Mouse (Mus musculus) erythroblast, embryonic 14.5 days (primary cell): ENCODE results near the gene Ddx31. TPM values are rescaled to one million over a fixed set of nuclear protein-coding genes. Genes with fewer than 3 reads are reported as not detected.

Source experiments
- H3K27me3 ChIP-seq: 2 replicates; pipeline ENCODE4 v1.6.1; 2012; ENCODE audit warnings: inconsistent platforms; ENCODE audit not compliant: control insufficient read depth
- H3K36me3 ChIP-seq: 2 replicates; pipeline ENCODE4 v1.6.1; 2012; ENCODE audit warnings: mild to moderate bottlenecking, inconsistent platforms; ENCODE audit not compliant: control insufficient read depth
- H3K4me1 ChIP-seq: 2 replicates; pipeline ENCODE4 v1.6.1; 2012; ENCODE audit warnings: inconsistent platforms; ENCODE audit not compliant: control insufficient read depth
- H3K4me3 ChIP-seq: replicated peaks from 2 replicates; pipeline ENCODE3; 2012; ENCODE audit warnings: moderate library complexity, mild to moderate bottlenecking, inconsistent platforms
- H3K9me3 ChIP-seq: 2 replicates; pipeline ENCODE4 v1.6.1; 2012; ENCODE audit warnings: low read length, inconsistent platforms, mixed read lengths; ENCODE audit not compliant: control insufficient read depth
- GATA1 ChIP-seq: IDR thresholded peaks from 2 replicates; pipeline ENCODE4 v1.6.1; 2012; ENCODE audit warnings: low read length, inconsistent platforms, mixed read lengths
- TAL1 ChIP-seq: IDR thresholded peaks from 3 replicates; pipeline ENCODE4 v1.6.1; 2012; ENCODE audit warnings: low read length, inconsistent platforms, mixed read lengths
- polyA plus RNA-seq: library from polyadenylated mRNA; stranded (reverse); fragments of >175 nt; gene quantifications from 2 replicates; pipeline ENCODE4 v1.2.3, GENCODE M21; 2012

Ddx31 gene
- polyA plus RNA-seq, 1 experiment = 0.14 TPM

DNA sequence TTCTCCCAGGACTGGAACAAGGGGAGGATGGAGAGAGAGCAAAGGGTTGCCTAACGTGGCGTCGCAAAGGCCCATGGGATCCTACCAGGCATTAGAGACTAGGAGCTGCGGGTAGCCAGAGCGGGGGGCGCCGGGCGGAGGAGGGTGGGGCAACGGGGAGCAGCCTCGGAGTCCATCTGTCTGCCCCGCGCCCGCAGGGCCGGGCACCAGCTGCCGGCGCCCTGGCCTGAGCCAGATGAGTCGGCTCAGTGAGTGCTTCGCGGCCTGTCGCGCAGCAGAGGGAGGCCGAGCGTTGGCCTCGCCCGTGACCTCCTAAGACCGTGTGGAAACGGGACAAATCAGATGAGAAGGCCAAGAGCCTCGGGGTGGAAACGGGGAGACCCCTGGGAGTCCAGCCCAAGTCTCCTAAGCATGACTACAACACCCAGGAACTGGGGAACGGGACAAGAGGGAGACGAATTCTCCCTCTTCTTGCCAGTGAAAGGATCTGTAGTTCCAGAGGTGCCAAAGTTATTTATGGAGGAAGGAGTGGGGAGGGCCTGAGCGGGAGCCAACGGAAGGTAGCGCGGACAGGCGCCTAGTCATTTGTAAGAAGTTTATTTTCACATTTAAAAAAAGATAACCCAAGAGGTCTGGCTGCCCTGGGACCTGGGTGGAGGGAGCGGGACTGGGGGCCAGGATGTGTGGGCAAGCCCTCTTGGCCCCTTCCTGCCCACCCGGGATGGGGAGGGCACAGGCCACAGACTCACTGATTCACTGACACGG is 68.4 kb downstream of the Ddx31 start:
- peaks cover 11% of the 10 kb centered on the region for H3K36me3 ChIP-seq
- peaks cover 71% of the 10 kb centered on the region for H3K27me3 ChIP-seq
- TF ChIP-seq GATA1 = no peak
- no peak for TF ChIP-seq TAL1
- H3K4me3 ChIP-seq = no peak overlapping the region
- no peaks in the 10 kb centered on the region; the same call in 1 of the 2 replicates for H3K9me3 ChIP-seq
- no peaks in the 10 kb centered on the region for H3K4me1 ChIP-seq

DNA sequence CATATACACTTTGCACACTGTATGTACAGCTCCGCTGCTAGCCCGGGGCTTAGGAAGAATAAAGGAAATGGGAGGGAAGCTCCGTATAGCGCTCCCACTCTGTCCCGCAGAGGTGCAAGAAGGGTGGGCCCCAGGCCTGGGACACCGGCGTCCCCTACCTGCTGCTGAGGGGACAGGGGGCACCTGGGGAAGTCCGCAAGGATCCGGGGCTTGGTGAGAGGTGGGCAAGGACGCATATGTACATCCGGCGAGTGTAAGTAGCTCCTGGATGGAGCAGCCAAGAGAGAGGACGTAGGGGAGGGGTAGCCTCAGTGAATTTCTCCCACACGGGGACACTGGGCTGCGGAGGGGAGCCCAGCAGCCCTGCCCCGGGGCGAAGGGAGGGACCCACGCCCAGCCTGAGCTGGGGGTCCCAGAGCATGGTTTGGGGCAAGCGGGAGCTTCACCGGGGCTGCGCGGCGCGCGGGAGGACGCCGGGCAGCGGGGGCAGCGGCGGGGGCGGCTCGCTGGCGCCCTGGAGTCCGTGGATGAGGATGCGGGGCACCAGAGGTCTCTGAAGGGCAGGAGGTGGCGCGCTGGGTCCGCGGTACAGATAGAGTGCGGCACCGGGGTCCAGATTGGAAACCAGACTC is 69.1 kb downstream of the Ddx31 start:
- Histone ChIP-seq H3K4me1 (no peaks in the 10 kb centered on the region), H3K27me3 (peaks cover 78% of the 10 kb centered on the region), H3K9me3 (no peaks in the 10 kb centered on the region; the same call in 1 of the 2 replicates), H3K4me3 (no peak overlapping the region), H3K36me3 (peaks cover 11% of the 10 kb centered on the region)
- no peak for TF ChIP-seq GATA1
- no peak for TF ChIP-seq TAL1

DNA sequence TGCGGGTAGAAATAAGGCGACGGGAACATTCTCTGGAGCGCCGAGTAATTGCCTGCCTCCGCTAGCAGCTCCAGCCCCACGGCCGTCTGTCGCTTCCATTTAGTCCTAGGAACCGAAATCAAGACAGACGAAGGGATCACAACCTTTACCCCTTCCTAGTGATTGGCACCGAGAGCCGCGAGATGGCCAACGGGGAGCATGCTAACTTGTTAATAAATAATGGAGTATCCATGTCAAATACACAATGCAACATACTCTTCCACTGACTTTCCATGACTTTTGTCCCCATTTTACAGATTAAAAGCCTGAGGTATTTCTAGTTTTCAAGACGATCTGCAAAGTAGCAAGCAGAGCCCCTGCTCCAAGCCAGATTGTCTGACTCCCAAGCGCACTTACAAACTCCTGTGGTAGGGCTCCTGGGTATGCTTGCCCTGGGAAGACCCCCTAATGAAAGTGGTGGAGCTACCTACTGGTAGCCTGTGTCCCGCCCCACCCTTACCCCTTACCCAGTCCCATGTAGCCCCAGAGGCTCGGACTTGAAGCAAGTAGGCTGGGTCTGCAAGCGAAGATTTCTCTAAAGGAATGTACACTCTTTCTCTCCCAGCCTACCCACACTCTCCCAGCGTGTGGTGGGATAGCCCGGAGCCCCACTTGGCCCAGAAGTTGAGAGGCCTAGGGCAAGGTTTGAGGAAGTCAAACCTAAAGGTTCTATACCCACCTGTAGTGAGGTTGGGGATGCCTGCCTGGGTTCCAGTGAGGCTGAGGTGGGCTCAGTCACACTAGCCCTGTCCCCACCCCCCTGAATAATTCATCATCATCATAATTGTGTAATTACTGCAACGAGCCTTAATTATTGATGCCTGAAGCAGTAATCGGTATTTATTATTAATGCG is 69.9 kb downstream of the Ddx31 start:
- Histone ChIP-seq H3K4me1 (no peaks in the 10 kb centered on the region), H3K9me3 (no peaks in the 10 kb centered on the region; the same call in 1 of the 2 replicates), H3K27me3 (peaks cover 86% of the 10 kb centered on the region), H3K36me3 (peaks cover 5% of the 10 kb centered on the region), H3K4me3 (no peak overlapping the region)
- TF ChIP-seq TAL1 = no peak
- TF ChIP-seq GATA1 = no peak

DNA sequence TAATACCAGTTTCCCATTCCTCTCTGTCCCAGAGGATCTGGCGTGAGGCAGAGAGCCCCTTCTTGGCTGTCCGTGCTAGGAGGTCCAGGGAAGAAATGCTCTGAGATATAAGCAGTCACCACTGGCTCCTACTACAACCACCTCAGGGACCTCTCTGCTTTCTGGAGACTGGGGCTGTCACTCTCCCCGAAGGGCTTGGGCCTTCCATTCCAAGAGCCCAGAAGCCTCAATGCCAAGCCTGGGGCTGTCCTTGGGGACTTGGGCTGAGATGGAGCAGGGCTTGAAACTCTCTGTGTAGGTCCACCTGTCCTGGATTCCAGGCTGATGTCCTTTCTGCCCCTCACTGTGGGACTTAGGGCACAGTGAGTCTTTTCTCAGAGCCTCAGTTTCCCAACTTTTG is 70.7 kb downstream of the Ddx31 start:
- Histone ChIP-seq H3K9me3 (peaks cover 2% of the 10 kb centered on the region; the same call in 1 of the 2 replicates), H3K36me3 (no peaks in the 10 kb centered on the region; the same call in 1 of the 2 replicates), H3K27me3 (peaks cover 94% of the 10 kb centered on the region), H3K4me1 (no peaks in the 10 kb centered on the region), H3K4me3 (no peak overlapping the region)
- TF ChIP-seq TAL1 (no peak), GATA1 (no peak)

DNA sequence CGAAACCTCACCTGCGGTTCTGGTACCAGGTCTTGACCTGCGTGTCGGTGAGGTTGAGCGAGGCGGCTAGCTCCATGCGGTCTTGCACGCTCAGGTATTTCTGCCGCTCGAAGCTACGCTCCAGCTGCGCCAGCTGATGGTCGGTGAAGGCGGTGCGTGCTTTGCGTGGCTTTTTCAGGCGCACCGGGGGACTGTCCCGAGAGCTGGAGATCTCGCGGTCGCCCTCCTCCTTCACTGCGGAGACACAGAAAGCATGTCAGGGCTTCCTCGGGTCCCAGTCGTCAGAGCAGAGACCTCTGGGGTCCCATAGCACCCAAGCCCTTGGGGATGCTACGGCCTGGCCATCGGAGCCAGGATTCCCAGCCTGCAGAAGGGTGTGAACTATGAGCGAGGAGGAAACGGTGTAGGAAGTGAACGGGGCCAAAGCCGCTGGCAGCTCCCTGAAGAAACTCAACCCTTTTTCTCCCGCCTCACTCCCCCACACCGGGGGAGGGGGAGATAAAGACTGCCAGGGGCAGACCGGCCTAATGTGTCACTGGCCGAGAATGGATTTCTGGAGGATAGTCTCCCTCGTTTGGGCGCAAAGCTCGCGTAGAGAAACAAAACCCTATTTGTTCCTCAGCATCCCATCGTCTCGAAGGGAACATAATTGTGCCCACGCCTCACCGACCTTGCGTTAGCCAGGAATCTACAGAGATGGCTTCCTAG is 71.3 kb downstream of the Ddx31 start:
- H3K4me3 ChIP-seq = no peak overlapping the region
- peaks cover 2% of the 10 kb centered on the region; the same call in 1 of the 2 replicates for H3K9me3 ChIP-seq
- H3K4me1 ChIP-seq = no peaks in the 10 kb centered on the region
- no peak for TF ChIP-seq TAL1
- no peak for TF ChIP-seq GATA1
- no peaks in the 10 kb centered on the region for H3K36me3 ChIP-seq
- peaks cover 100% of the 10 kb centered on the region for H3K27me3 ChIP-seq

DNA sequence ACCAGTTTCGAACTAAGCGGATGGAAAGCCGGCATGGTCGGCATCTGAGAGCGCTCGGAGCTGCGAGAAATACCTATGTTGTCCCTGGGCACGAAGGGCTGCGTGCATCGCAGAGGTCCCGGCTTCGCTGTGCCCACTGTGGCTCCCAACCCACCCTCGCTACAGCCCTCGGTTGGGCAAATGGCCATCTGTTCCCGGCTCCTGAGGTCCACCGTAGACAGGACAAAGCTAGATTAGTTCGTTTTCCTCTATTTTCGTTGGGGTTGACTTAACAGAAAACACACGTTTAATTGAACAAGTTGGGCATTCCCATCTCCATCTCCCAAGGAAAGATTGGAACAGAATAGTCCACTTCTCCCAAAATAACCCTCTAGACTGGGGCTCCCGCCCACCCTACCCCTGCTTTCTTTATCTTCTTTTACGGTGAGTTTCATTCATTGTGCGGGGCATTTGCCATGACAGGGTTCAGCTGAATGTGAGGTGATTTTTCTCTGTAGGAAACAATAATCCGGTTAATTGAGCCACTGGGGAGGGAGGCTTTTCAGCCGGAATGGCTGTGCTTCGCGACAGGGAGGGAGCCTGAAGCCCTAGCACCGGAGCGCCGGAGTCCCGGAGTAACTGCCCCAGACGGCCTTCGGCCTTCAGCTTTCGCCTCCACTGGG is 72.0 kb downstream of the Ddx31 start:
- Histone ChIP-seq H3K4me1 (no peaks in the 10 kb centered on the region), H3K4me3 (no peak overlapping the region)

DNA sequence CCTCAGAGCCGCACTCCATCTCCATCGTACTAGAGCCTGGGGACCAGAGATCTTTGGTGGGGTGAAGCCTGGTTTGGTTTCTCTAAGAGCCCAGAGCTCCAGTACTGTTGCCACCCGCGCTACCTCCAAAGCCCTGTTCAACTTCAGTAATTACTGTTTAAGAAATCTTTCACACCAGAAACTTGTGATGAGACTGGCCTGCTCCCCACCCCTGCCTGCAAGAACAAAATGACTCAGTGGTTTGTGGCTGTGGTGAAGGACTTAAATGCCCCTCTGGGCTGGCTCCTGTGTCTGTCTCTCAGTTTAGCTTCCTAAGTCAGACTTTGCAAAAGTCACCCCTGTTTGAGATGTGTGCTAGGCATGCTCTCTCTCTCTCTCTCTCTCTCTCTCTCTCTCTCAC is 72.8 kb downstream of the Ddx31 start:
- TF ChIP-seq GATA1 (no peak), TAL1 (no peak)
- Histone ChIP-seq H3K9me3 (peaks cover 5% of the 10 kb centered on the region; the same call in 1 of the 2 replicates), H3K27me3 (peaks cover 100% of the 10 kb centered on the region), H3K4me1 (no peaks in the 10 kb centered on the region), H3K36me3 (no peaks in the 10 kb centered on the region), H3K4me3 (no peak overlapping the region)

More for the DNA sequence above, 72.0 kb downstream of the Ddx31 start:
- H3K36me3 ChIP-seq = no peaks in the 10 kb centered on the region
- TF ChIP-seq GATA1 (no peak), TAL1 (no peak)
- peaks cover 2% of the 10 kb centered on the region; the same call in 1 of the 2 replicates for H3K9me3 ChIP-seq
- H3K27me3 ChIP-seq = peaks cover 100% of the 10 kb centered on the region

DNA sequence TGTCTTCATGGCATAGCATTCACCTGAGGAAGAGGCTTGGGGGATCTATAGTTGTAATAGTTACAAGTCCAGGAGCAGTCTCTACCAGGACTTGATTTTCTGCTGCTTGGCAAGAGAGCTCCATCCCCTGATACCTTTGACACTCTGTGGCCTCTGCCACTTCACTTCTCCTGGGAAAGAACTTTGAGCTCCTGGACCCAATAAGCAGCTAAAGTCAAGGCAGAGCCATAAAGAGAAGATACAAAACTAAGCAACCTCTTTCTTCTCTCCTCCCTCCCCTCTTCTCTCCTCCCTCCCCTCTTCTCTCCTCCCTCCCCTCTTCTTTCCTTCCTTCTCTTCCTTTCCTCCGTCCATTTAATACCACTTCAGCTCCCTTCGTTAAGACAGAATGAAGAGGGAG is 73.9 kb downstream of the Ddx31 start:
- peaks cover 5% of the 10 kb centered on the region; the same call in 1 of the 2 replicates for H3K9me3 ChIP-seq
- H3K4me1 ChIP-seq = no peaks in the 10 kb centered on the region
- TF ChIP-seq TAL1 (no peak), GATA1 (no peak)
- H3K36me3 ChIP-seq = no peaks in the 10 kb centered on the region
- H3K4me3 ChIP-seq = no peak overlapping the region
- H3K27me3 ChIP-seq = peaks cover 100% of the 10 kb centered on the region
